Mouse (Mus musculus): ENCODE measurements around the gene Galr3. TPM values are rescaled to one million over a fixed set of nuclear protein-coding genes. Genes with fewer than 3 reads are reported as not detected.
A peak's percentile ranks its signal among the peaks of the same experiment; 100 is the strongest.

Galr3 gene
- polyA plus RNA-seq, 2 experiments: 0.39 TPM; not detected in 1

DNA sequence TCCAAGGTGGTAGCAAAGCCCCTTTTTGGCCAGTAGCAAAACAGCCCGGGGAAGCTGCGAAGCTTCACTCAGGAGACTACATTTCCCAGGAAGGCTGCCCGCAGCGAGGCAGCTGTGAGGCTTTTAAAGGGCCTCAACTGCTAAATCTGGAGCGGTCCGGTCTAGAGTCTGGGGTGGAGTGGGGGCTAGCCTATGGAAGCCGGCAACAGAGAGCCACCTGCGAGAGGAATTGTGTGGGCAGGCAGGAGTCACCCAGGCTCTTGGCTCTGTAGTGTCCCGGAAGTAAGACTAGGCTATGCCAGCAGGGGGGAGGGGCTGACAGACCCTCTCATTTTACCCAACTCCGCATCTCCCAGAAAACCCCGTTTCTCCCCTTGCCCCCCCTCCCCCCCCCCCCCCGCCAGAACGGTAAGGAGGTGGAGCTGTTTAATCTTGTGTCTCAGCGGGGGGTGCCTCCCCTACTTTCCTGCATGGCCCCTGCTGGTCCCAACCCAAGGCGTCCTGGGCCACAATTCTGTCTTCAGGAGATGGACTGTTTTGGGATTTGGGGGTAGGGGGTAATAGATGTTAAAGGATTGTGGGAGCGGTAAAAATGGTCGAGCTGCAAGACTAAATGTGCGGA is 15.9 kb upstream of the Galr3 start:
- ATAC-seq (ENCODE audit: low FRiP score, low read depth): no peak
- no peak for TF ChIP-seq POLR2A (IDR thresholded peaks at IDR 0.05; ENCODE audit: borderline replicate concordance, extremely low read depth, insufficient read depth, insufficient read length)
- Histone ChIP-seq H3K9me3 (ENCODE audit: control insufficient read depth, low read length) (no peaks in the 10 kb centered on the region), H3K27ac (replicated peaks; ENCODE audit: low read depth, low read length) (no peak overlapping the region), H3K4me2 (replicated peaks; ENCODE audit: low read depth, low read length, severe bottlenecking) (peak overlapping the region; percentile 38), H3K27me3 (ENCODE audit: control insufficient read depth, insufficient read depth, low read length) (no peaks in the 10 kb centered on the region), H3K4me1 (ENCODE audit: control insufficient read depth, insufficient read depth, low read length) (peaks cover 18% of the 10 kb centered on the region), H3K9ac (ENCODE audit: low read depth, low read length, severe bottlenecking) (no peak overlapping the region), H3K36me3 (ENCODE audit: control insufficient read depth, insufficient read depth, low read length) (no peaks in the 10 kb centered on the region), H3K4me3 (replicated peaks; ENCODE audit: low read length) (peak overlapping the region; percentile 13; the same call in 1 of the 2 replicates)
- WGBS: 13% methylated on average over 15 of the region's 18 CpGs
- no peak for DNase-seq (ENCODE audit: low spot score)

DNA sequence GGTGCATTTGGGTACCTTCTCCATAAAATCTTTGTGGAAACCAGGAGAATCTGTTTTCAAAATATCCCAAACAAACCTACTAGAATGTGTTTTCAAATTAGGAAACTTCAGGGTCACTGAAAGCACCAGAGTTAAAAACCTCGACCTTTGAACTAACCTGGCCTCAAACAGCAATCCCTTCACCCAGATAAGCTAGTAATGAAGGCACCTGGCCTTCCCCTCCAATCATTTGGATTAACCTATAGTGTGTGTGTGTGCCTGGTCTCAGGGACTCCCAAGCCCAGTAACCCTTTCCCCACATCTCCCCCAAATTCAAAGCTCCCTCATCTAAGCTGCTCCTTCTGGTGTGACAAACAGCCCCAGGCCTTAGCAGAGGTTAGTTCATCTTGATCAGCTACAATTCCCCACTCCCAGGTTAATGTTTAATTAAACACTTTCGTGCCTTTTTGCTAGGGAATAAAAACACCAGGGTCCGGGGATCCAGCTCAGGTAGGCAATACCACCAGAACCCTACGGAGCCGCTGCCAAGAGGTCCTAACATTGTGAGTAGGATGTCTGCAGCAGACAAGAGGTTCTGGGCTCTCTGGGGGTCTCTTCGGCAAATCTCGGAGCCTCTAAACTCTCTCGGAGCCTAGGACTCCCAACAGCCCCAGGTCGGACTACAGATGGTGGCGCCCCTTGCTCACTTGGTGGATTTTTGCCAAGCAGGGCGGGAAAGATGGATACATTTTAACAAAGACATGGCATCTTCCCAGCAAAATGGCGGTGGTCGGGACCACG is 15.0 kb upstream of the Galr3 start:
- H3K27ac ChIP-seq (replicated peaks; ENCODE audit: low read depth, low read length): 0 out of 2 replicates have a peak overlapping the region, but pooled peaks have one; percentile 38
- H3K4me2 ChIP-seq (replicated peaks; ENCODE audit: low read depth, low read length, severe bottlenecking): peak overlapping the region; percentile 96

DNA sequence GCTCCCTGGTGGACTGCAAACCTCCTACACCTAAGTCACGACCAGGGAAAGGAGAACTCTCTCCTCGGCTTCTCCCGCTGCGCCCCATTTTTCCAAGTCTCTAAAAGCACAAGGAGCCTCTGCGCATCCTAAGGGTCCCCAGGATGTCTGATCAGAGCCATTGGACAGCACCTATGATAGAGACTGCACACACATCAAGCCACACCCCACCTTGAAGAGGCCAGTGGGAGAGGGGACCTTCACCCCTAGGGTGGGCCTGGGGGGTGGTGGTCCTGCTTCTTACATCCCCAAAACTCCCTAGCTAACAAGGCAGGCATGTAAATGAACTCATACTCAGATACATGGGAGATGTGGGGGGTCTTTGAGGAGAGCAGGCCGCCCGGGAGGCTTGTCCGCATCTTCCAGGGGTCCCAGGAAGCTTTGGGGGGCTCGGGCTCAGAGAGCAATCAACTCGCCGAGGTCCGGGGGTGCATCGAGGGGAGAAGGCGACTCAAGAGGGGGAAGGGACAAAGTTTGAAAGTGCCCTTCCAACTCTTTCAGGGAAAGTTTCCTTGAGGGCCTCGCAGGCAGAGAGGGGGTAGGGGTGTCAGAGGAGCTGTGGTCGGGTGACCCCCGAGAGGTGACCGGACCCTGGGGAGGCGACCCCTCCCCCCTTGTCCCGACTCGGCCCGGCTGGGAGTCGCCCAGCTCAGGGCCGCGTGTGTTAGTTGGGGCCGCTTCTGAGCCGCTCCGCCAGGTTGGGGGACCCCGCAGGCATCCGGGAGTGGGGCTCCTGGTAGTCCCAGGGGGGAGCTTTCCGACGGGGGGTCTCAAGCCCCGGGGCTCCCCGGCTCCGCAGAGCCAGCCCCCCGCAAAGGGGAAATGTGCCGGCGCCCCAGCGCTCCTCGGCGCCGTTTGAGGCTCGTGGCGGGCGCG is 14.1 kb upstream of the Galr3 start:
- Histone ChIP-seq H3K4me3 (replicated peaks; ENCODE audit: low read length) (peak overlapping the region; percentile 82), H3K27ac (replicated peaks; ENCODE audit: low read depth, low read length) (peak overlapping the region; percentile 99), H3K9me3 (ENCODE audit: control insufficient read depth, low read length) (no peaks in the 10 kb centered on the region), H3K9ac (ENCODE audit: low read depth, low read length, severe bottlenecking) (peak overlapping the region; percentile 100), H3K4me1 (ENCODE audit: control insufficient read depth, insufficient read depth, low read length) (peaks cover 25% of the 10 kb centered on the region), H3K36me3 (ENCODE audit: control insufficient read depth, insufficient read depth, low read length) (no peaks in the 10 kb centered on the region), H3K4me2 (replicated peaks; ENCODE audit: low read depth, low read length, severe bottlenecking) (peak overlapping the region; percentile 96), H3K27me3 (ENCODE audit: control insufficient read depth, insufficient read depth, low read length) (no peaks in the 10 kb centered on the region)
- no peak for ATAC-seq (ENCODE audit: low FRiP score, low read depth)
- TF ChIP-seq POLR2A (IDR thresholded peaks at IDR 0.05; ENCODE audit: borderline replicate concordance, extremely low read depth, insufficient read depth, insufficient read length): no peak
- 9% methylated on average over 27 of the region's 46 CpGs for WGBS
- DNase-seq (ENCODE audit: low spot score): no peak

More for the DNA sequence above, 15.0 kb upstream of the Galr3 start:
- H3K27me3 ChIP-seq (ENCODE audit: control insufficient read depth, insufficient read depth, low read length): no peaks in the 10 kb centered on the region
- peak overlapping the region; percentile 82 for H3K4me3 ChIP-seq (replicated peaks; ENCODE audit: low read length)
- 43% methylated on average over 14 of the region's 14 CpGs for WGBS
- DNase-seq (ENCODE audit: low spot score) (no peak), ATAC-seq (ENCODE audit: low FRiP score, low read depth) (no peak)
- peak overlapping the region; percentile 100 for H3K9ac ChIP-seq (ENCODE audit: low read depth, low read length, severe bottlenecking)
- no peaks in the 10 kb centered on the region for H3K36me3 ChIP-seq (ENCODE audit: control insufficient read depth, insufficient read depth, low read length)
- TF ChIP-seq POLR2A (IDR thresholded peaks at IDR 0.05; ENCODE audit: borderline replicate concordance, extremely low read depth, insufficient read depth, insufficient read length): no peak
- H3K4me1 ChIP-seq (ENCODE audit: control insufficient read depth, insufficient read depth, low read length): peaks cover 25% of the 10 kb centered on the region
- no peaks in the 10 kb centered on the region for H3K9me3 ChIP-seq (ENCODE audit: control insufficient read depth, low read length)

DNA sequence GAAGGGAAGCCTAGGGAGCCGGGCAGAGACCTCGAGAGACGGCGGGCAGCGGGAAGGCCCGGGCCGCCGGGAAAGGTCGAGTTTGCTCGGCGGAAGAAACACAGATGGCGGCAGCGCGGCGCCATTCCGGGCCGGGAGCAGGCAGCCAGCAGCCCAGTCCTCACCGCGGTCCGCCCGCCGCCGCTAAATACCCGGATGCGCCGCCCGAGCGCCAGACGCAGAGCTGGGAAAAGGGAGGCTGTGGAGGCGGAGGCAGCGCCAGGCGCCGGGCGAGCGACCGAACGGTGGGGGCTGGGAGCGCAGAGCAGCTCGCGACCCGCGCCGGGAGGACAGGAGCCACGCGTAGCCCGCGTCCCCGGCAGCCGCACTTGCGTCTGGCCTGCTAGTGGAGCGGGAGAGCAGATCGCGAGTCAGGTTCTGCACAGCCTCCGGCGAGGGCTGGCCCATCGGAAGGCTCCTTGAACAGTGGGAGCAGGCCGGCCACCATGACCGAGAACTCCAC is 13.4 kb upstream of the Galr3 start, which contains the start of gene H1f0:
Gene H1f0 (plus strand): TSS at position 214 of the 502 bp plus-strand sequence.
- H3K4me1 ChIP-seq (ENCODE audit: control insufficient read depth, insufficient read depth, low read length): peaks cover 25% of the 10 kb centered on the region
- peak; percentile 82 for ATAC-seq (ENCODE audit: low FRiP score, low read depth)
- TF ChIP-seq POLR2A (IDR thresholded peaks at IDR 0.05; ENCODE audit: borderline replicate concordance, extremely low read depth, insufficient read depth, insufficient read length): peak; percentile 67; the same call in 1 of the 2 replicates
- peak within 1 kb of the TSS; percentile 99 for H3K27ac ChIP-seq (replicated peaks; ENCODE audit: low read depth, low read length)
- no peaks in the 10 kb centered on the region for H3K36me3 ChIP-seq (ENCODE audit: control insufficient read depth, insufficient read depth, low read length)
- WGBS: under 1% methylated on average over 25 of the region's 58 CpGs
- H3K9ac ChIP-seq (ENCODE audit: low read depth, low read length, severe bottlenecking): peak within 1 kb of the TSS; percentile 100
- H3K4me3 ChIP-seq (replicated peaks; ENCODE audit: low read length): peak within 1 kb of the TSS; percentile 82
- H3K4me2 ChIP-seq (replicated peaks; ENCODE audit: low read depth, low read length, severe bottlenecking): peak within 1 kb of the TSS; percentile 96
- DNase-seq (ENCODE audit: low spot score): peak; percentile 88
- H3K27me3 ChIP-seq (ENCODE audit: control insufficient read depth, insufficient read depth, low read length): no peaks in the 10 kb centered on the region
- H3K9me3 ChIP-seq (ENCODE audit: control insufficient read depth, low read length): no peaks in the 10 kb centered on the region

Measured in limb, embryonic 14.5 days (tissue).